Mouse (Mus musculus): Measurements from ENCODE around the gene Man2b2. TPM values are rescaled to one million over a fixed set of nuclear protein-coding genes. Genes with fewer than 3 reads are reported as not detected.

Man2b2 gene
- total RNA-seq (2021), result 10 to 100 TPM; 26.4 to 28.5 TPM

DNA sequence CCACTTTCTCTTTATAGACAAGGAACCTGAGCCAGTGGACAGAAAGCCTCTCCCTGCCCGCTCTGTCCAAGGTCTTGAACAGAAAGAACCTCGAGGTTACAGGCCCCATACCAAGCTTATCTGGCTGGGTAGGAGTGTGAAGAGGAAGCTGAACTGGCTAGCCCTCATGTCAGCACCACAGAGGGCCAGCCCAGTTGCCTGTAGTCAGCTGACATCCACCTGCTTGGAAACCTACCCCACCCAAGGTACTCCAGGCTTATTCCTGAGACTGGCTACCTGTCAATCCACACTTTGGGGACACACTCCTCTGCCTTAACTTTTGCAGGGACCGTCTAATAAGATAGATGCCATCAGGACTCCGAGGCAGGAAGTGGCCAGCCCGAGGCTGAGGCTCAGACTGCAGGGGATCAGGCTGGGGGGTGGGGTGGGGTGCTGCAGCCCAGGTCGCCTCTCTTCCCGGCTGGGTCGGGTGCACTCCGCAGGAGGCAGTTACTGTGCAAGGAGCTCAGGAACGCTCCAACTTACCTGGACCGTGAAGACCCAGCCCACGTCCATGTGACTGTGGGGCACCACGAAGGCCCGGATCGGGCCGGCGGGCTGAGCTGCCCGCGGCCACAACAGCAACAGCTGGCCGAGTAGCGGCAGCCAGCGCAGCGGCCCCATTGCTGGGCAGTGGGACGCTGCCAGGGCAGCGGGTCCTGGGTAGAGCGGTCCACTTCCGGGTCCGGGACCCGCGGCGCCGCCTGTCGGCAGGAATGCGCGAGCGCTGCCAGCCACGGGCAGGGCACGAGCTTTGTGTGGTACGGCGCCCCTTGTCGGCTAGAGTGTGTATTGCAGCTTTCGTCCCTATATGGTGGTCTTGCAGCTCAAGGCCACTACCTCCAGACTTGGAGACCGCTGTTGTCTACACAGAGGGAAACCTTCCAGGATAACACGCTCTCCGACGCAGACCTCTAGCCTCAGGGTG, at the start of gene Man2b2:
Gene Man2b2 (minus strand): TSS at position 741 of the 967 bp plus-strand sequence.
- intact Hi-C loops (cut with DNase I), result no loop called here
- DNase-seq (ENCODE audit: low spot score in 2 of 2), result peak; percentile 86 to 88

DNA sequence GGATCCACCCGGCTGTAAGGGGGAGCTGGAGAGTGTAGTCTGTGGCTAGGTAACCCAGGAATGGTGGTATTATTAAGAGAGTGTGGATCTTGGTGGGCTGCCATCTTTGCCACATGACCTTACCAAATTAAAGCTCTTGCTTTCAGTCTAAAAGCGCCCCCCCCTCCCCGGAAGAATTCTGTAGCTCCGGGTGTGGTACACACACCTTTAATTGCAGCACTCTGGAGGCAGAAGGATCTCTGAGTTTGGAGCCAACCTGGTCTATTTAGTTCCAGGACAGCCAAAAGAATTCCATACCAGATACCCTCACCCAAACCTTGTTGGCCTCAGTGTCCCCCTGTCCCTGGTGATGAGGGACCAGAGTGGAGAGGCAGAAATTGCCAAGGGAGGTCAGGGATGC, 48.3 kb upstream of the Man2b2 start:
- DNase-seq (ENCODE audit: low spot score in 2 of 2), result no peak
- intact Hi-C loops (cut with DNase I), result no loop called here

DNA sequence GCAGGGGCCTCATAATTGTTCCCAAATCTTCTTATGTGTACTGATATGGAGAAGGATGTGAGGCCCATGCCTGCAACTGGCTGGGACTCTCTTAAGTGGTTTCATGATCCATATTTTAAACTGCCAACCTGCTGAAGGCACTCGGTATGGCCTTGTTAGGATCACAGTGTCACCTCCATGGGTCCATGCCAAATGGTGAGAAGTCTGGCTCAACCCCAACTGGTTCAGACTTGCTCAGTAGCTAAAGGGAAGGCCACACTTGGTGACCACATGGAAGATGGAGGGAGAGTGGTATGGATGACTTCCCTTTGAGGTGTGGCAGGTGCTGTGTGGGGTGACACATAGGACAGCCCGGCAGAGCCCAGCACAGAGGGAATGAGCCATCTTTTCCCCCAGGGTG, 47.2 kb upstream of the Man2b2 start:
- intact Hi-C loops (cut with DNase I), result no loop called here

DNA sequence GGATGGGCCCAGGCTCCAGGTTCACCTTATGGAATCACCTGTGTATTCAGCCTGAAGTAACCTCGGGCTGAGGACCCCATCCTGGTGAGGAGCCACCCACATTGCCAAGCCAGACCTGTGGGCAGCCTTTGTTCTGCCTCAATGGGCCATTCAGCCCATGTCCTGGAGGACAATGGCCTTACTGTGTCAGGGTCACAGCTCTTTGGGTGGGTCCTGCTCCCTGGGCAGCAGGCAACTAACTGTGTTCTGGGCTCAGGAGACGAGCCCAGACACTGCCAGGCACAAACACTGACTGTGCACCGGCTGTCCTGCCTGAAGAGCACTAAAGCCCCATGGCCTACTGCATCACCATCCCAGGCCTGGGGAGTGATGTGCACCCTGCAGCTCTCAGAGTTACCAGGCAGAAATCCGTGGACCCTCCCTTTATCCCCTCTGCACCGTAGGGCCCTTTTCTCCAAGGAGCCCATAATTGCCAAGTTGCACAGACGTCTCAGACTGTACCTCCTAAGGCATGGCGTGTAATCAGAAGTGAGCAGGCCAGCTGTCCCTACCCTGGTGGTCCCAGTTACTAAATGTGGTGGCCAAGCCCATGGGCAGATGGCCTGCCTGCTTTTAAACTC, 46.4 kb upstream of the Man2b2 start:
- intact Hi-C loops (cut with DNase I), result no loop called here
- no peak for DNase-seq (ENCODE audit: low spot score in 2 of 2)

More for the DNA sequence above, 47.2 kb upstream of the Man2b2 start:
- DNase-seq (ENCODE audit: low spot score in 2 of 2), result no peak

DNA sequence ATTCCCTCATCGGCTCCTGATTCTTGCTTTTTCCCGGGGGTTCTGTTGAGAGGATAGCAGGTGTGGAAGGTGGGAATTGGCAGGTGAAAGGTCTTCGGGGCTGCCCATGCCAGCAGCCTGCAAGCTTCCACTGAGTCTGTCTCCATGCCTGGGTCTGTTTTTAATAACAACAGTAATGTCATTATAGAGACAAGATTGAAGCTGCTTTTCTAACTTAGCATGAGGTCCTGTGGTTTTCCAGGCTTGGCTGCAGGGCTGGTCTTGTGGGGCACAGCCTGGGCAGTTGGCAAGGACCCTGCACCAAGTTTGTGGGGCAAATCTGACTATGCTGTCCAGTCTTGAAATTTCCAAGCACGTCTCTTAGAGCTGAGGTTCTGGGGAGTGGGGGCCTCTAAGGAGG, 45.5 kb upstream of the Man2b2 start:
- DNase-seq (ENCODE audit: low spot score in 2 of 2), result no peak
- intact Hi-C loops (cut with DNase I), result no loop called here

DNA sequence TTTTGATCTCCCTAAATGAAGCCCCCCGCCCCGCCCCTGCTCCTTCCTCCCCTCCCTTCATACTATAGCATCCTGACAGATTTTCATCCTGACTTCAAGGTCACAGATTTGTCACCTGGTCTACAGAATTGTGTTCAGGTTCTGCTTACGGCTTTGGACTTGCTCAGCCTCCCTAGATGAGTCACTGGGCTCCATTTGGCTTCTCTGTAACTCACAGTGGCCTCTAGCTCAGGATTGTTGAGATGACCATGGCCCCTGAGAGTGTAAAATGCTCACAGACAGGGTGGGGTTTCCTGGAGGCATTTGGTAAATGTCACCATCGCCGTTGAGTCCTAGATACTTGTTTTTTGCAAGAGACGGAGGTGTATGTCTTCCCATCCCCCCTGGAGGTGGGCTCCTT, 40.5 kb upstream of the Man2b2 start:
- intact Hi-C loops (cut with DNase I), result loop anchor here (1.0 kb wide), 1 partner anchor 27 kb away; no protein-coding TSS in a partner anchor
- DNase-seq (ENCODE audit: low spot score in 2 of 2), result no peak

DNA sequence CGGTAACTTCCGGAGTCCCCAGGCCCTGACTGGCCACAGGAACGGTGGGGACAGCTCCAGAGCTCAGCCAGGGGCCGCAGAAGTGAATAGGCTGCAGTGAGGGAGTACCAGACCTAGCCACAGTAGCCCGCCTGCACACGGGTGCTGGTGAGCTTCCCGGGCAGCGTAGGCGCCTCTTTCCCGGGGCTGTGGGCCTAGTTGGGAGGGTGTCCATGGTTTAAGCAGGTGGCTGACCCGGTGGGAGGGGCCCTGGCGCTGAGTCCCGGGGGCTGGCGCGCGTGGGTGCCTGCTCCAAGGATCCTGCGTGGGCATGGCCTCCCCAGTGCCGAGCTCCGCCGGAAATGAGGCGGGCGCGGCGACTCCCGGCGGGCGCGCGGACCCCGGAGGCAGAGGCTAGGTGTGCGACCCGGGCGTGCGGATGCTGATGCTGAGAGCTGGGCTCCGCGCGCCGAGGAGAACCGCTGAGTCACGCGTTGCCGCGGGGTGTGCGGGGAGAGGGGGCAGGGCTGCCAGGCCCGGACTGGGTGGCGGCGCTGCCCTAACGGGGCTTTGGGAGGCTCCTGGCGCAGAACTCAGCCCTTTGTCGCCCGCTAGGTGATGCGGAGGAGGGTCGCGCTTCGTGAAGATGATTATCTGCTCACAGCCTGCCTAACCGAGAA, 39.3 kb upstream of the Man2b2 start:
- intact Hi-C loops (cut with DNase I), result loop anchor here (1.0 to 2.0 kb wide), 3 partner anchors 24 to 51 kb away; no protein-coding TSS in a partner anchor
- peak; percentile 74 to 82 for DNase-seq (ENCODE audit: low spot score in 2 of 2)

DNA sequence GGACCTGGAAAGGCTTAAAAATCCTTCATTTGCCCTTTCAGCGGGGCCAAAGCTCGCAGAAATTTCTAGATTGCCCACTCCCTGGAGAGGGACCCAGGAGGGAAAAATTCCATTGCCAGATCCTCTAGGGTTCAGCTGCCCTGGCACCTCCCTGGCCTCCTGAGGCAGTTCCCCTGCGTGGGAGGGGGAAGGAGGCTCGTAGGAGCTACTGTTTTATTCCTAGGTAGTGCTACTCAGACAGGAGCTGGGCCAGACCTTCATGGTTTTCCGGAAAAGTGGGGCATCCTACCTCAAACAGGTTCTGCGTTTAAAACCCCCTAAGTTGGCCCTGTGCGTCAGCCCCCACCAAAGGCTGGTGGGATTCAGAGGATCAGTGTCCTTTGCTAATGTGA, 38.7 kb upstream of the Man2b2 start:
- DNase-seq (ENCODE audit: low spot score in 2 of 2), result peak in 1 of 2 experiments; percentile 56
- intact Hi-C loops (cut with DNase I), result loop anchor here (1.0 to 2.0 kb wide), 2 partner anchors 24 to 52 kb away; no protein-coding TSS in a partner anchor

DNA sequence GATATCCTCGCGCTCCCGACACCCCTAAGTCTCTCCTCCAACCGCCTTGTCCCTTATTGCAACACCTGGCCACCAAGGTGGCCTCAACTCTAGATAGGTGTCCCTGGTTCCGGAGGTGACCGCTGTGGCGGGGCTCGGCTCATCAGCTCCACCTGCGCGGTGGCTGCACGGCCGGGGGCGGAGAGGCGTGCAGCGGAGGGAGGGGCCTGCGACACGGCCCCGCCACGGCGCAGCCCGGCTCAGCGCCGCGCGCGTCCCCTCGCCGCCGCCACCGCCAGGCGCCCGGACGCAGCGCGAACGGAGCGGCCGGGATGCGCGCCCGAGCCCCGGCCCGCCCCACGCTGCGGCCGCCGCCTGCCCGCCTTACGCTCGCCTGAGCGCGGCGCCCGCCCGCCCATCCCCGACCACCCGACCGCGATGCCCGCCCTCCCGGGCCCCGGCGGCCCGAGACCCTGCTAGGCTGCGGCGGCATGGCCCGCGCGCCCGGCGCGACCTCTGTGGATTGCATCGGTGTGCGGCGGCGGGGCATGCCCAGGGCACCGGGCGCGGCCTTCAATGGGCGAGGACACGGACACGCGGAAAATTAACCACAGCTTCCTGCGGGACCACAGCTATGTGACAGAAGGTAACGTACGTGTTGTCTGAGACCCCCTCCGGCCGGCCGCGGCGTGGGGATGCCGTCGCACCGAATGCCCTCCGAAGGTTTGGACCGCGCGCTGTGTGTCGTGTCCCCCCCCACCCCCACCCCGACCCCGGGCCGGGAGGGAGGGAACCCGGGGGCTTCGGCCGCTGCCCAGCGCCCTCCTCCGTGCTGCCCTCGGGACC, 38.0 kb upstream of the Man2b2 start, which contains the start of gene Ppp2r2c:
Gene Ppp2r2c (plus strand): TSS at position 248 of the 825 bp plus-strand sequence.
- DNase-seq (ENCODE audit: low spot score in 2 of 2), result peak; percentile 73 to 74
- intact Hi-C loops (cut with DNase I), result loop anchor here (1.0 to 2.0 kb wide), 3 partner anchors 25 to 52 kb away; no protein-coding TSS in a partner anchor

DNA sequence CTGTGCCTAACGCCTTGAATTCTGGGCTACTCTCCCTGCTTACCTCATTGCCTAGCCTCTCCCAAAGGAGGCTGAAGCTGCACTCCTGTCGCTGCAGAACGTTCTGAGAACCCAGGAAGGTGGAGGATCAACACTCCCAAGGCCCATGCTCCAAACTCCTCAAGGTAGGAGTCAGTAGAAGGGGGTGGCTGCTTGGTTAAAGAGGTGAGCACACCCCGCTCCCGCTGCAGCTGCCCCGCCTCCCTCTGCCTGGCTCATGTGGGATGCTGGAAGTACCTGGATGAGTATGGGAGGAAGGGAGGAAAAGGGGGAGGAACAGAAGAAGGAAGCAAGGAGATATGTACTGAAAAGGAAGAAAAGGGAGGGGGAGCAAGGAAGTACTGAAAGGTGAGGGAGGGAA, 37.1 kb upstream of the Man2b2 start:
- intact Hi-C loops (cut with DNase I), result no loop called here

DNA sequence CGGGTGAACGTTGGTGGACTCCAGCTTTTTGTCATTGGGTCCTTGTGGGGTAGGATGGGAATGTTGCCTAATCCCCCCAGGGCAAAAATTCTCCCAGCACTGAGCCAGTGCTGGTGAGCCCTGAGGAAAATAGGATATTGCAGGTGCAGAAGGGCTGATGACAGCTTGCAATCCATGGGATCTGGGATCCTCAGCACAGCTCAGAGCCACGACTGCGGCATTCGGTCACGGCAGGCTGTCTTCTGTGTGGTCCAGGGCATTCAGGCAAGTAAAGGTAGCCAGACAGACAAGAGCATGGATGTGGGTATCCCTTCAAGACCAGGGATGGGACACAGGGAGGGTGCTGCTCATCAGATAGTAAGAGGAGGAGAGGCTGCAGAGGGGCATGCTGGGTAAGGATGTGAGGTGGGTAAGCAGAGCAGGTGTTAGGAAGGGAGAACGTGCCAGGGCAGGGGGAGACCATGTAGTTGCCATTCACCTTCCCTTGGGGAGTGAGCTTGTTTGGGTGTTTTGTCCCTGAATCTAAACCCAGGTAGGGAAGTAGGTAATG, 36.3 kb upstream of the Man2b2 start:
- intact Hi-C loops (cut with DNase I), result no loop called here

More for the DNA sequence above, 37.1 kb upstream of the Man2b2 start:
- no peak for DNase-seq (ENCODE audit: low spot score in 2 of 2)

DNA sequence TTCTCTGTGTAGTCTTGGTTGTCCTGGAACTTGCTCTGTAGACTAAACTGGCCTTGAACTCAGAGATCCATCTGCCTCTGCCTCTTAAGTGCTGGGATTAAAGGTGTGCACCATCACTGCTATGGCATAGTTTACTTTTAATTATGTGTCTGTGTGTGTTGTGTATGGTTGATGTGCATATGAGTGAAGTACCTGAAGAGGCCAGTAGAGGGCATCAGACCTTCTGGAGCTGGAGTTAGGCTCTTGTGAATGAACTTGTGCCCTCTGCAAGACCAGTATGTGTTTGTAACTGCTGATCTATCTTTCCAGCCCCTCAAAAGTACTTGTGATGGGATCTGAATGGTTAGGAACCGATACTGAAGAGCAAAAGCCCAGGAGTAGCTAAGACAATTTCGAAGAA, 30.6 kb upstream of the Man2b2 start:
- intact Hi-C loops (cut with DNase I), result no loop called here

More for the DNA sequence above, 36.3 kb upstream of the Man2b2 start:
- no peak for DNase-seq (ENCODE audit: low spot score in 2 of 2)

DNA sequence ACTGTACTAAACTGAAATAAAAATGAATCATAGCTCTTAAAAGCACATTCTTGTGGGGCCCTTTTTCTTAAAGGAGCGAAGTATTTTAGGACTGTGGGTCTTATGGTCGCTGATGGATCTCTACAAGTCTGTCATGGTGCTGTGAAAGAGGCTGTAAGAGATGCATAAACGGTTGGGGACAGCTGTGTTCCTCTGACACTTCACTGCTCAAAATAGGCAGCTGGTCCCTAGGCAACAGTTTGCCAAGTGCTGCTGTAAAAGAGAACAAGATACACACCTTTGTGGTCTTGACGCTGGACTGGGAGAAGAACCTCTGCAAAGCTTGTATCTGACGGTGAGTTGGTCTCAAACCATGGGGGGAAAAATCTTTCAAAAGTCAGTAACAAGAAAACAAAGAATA, 27.1 kb upstream of the Man2b2 start:
- intact Hi-C loops (cut with DNase I), result no loop called here
- peak in 1 of 2 experiments; percentile 59 for DNase-seq (ENCODE audit: low spot score in 2 of 2)

More for the DNA sequence above, 30.6 kb upstream of the Man2b2 start:
- no peak for DNase-seq (ENCODE audit: low spot score in 2 of 2)

DNA sequence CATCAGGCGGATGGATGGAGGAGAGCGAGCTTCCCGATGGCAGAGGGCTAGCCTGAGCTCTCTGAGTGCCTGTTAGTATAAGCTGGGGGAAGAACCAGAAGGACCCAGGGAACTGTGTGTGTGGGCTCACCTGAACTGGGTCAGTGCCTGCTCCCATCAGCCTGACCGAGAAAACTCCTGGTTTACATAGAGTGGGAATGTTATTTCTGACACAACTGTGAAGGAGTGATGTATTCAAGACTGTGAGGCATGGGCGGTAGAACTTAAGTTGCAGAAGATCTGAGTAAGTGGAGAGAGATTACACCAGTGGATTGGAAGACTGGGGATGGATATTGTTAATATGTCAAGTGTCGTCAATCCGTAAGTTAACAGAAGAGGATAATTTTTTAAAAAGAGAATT, 26.1 kb upstream of the Man2b2 start:
- intact Hi-C loops (cut with DNase I), result no loop called here
- peak in 1 of 2 experiments; percentile 79 for DNase-seq (ENCODE audit: low spot score in 2 of 2)

DNA sequence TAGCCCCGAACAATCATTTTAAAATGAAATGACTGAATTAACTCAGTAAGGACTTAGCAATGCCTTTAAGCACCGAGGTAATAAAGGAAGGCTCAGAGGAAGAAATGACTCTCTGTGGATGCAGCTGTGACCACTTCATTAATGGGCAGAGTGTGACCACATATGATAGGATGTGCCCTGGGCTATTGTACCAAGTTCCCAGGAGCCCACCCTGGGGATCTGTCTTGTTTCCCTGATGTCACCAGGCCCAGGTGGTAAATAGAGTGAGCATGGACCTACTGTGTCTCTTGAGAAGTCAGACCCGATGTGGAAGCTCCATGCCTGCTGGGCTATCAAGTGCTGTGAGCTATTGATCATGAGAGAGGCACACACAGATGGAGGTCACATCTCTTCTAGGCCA, 24.7 kb upstream of the Man2b2 start:
- intact Hi-C loops (cut with DNase I), result no loop called here
- DNase-seq (ENCODE audit: low spot score in 2 of 2), result no peak

DNA sequence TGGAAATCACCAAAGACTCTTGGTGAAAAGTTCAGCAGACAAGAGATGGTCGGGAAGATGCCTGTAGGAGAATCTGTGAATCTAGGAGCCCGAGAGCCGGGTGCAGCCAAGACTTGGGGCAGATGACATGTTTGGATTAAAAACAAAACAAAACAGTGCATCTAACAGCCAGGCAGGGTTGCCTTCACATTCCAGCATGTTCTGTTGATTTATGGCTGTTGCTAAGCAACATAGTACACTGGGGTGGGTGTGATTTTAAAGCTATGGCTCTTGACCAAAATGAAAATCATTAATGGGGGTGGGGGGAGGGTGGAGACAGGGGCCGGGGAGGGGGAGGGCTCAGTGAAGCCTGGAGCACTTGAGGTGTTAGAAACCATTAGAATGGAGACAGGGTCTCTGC, 21.1 kb upstream of the Man2b2 start:
- intact Hi-C loops (cut with DNase I), result no loop called here
- no peak for DNase-seq (ENCODE audit: low spot score in 2 of 2)

DNA sequence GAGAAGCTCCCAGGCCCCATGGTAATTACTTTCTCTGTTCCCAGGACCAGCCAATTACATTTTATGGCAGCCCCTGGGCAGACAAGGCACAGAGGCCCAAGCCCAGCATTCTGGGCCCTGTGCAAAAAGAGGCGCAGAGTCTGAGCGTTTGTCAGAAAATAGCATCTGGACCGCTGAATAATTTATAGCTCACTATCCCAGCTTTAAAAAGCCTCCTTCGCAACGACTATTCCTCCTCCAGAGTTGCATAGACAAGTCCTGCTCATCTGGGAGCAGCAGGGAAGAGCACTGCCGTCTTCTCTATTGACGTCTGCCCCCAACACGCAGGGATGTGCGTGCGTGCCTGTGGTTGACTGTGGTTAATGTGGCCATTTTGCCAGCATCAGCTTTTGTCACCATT, 14.0 kb upstream of the Man2b2 start:
- intact Hi-C loops (cut with DNase I), result loop anchor here (1.0 kb wide), 1 partner anchor 26 kb away; no protein-coding TSS in a partner anchor
- DNase-seq (ENCODE audit: low spot score in 2 of 2), result peak in 1 of 2 experiments; percentile 83

DNA sequence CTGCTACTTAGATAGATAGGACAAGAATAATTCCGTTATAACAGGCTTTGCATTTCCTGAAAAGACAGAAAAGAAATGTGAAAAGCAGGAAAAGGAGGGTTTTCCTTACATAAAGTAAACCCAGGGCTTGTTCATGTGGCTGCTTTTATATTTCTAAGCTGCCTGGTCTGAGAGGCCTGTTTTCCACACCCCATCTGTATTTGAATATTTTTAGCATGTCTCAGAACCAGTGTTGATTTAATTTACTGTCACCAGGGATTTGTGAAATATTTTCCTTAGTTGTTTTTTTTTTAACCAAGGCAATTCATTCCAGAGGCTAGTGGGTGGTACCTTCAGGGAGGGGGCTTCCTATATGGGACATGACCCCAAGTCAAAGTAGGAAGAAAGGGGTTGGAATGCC, 11.2 kb upstream of the Man2b2 start:
- DNase-seq (ENCODE audit: low spot score in 2 of 2), result peak in 1 of 2 experiments; percentile 65
- intact Hi-C loops (cut with DNase I), result no loop called here

DNA sequence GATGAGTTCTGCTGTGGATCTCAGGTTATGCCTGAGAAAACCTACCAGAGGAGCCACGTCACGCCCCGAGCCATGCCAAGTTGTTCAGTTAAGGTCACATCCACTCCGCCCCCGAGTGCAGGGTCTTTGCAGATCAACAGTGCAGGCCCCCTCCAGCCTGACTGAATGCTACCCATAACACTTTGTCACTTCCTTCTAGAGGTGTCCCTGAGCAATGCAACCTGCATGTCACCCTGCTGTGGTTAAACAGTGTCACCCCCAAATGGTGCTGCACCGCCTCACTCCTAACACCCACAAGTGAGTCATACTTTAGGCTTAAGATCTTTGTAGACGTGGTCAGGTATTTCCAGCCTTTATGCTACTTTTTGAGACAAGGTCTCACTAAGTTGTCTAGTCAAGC, 9.6 kb upstream of the Man2b2 start:
- DNase-seq (ENCODE audit: low spot score in 2 of 2), result no peak
- intact Hi-C loops (cut with DNase I), result no loop called here

All from left cerebral cortex, postnatal 25 days (tissue).